Mouse (Mus musculus) embryonic fibroblast, embryonic 13.5 days (primary cell): ENCODE measurements around the gene Cenpf.

Experiments
- CTCF ChIP-seq: IDR thresholded peaks from 2 replicates; pipeline ENCODE4 v1.5.1; 2011; ENCODE audit warnings: mild to moderate bottlenecking, control low read depth, low read length, moderate library complexity, borderline replicate concordance; ENCODE audit not compliant: insufficient read depth
- POLR2A ChIP-seq: IDR thresholded peaks from 2 replicates; pipeline ENCODE4 v1.6.1; 2011; ENCODE audit warnings: low read depth, mild to moderate bottlenecking, control low read depth, low read length, moderate library complexity

GRCm38 (mm10) chr1:189657406-189657805 is 30.5 kb downstream of the Cenpf start:
- no peak for TF ChIP-seq POLR2A
- no peak for TF ChIP-seq CTCF
